Mouse (Mus musculus) forebrain, embryonic 11.5 days (tissue): ENCODE data around the gene Sfrp2. TPM values are rescaled to one million over a fixed set of nuclear protein-coding genes. Genes with fewer than 3 reads are reported as not detected.

Source experiments
- ATAC-seq: fragments of 200-750 bp; cut with Nextera tagmentation; replicated peaks from 2 replicates; pipeline ENCODE4 v1.8.0; 2017; ENCODE audit warnings: moderate TSS enrichment; ENCODE audit not compliant: low FRiP score
- DNase-seq: peaks from one replicate; pipeline ENCODE4 v3.0.0-alpha.2; 2017; ENCODE audit warnings: low spot score
- H3K27ac ChIP-seq: fragments of 300-500 bp; sonication (generic); 2 replicates; pipeline ENCODE4 v1.5.1; 2014; ENCODE audit warnings: low read depth, low read length
- H3K27me3 ChIP-seq: fragments of 300-500 bp; sonication (generic); 2 replicates; pipeline ENCODE4 v1.6.1; 2014; ENCODE audit warnings: mild to moderate bottlenecking, low read length, mixed read lengths; ENCODE audit not compliant: control insufficient read depth, insufficient read depth
- H3K36me3 ChIP-seq: fragments of 300-500 bp; sonication (generic); 2 replicates; pipeline ENCODE4 v1.6.1; 2014; ENCODE audit warnings: mild to moderate bottlenecking, low read length, moderate library complexity, mixed read lengths; ENCODE audit not compliant: control insufficient read depth, insufficient read depth
- H3K4me1 ChIP-seq: fragments of 300-500 bp; sonication (generic); replicated peaks from 2 replicates; pipeline ENCODE4 v1.6.1; 2014; ENCODE audit warnings: low read length, mixed read lengths; ENCODE audit not compliant: control insufficient read depth, insufficient read depth
- H3K4me2 ChIP-seq: fragments of 300-500 bp; sonication (generic); 2 replicates; pipeline ENCODE4 v1.6.1; 2014; ENCODE audit warnings: low read depth, mild to moderate bottlenecking, low read length, moderate library complexity, mixed read lengths; ENCODE audit not compliant: severe bottlenecking
- H3K4me3 ChIP-seq: fragments of 300-500 bp; sonication (generic); 2 replicates; pipeline ENCODE4 v1.5.1; 2014; ENCODE audit warnings: low read depth, low read length
- H3K9ac ChIP-seq: fragments of 300-500 bp; sonication (generic); 2 replicates; pipeline ENCODE4 v1.6.1; 2014; ENCODE audit warnings: low read length
- H3K9me3 ChIP-seq: fragments of 300-500 bp; sonication (generic); 2 replicates; pipeline ENCODE4 v1.6.1; 2016; ENCODE audit warnings: low read length, mixed read lengths; ENCODE audit not compliant: control insufficient read depth
- WGBS: fragments of 180-500 bp; shearing (Covaris S2); extraction: QIAGEN DNeasy Blood & Tissue Kit; methylation state at CpG from one replicate; pipeline ENCODE4 v1.1.7; 2014; 5-methylcytosine and 5-hydroxymethylcytosine counted together
- polyA plus RNA-seq: library from polyadenylated mRNA; unstranded; fragments of >200 nt; fragmentation: Nextera tagmentation; extraction: Ambion mirVana; gene quantifications from 2 replicates; pipeline ENCODE4 v1.2.1, GENCODE M21; 2014

Sfrp2 gene
- polyA plus RNA-seq, 1 experiment from 2014 or later = 107 TPM

DNA sequence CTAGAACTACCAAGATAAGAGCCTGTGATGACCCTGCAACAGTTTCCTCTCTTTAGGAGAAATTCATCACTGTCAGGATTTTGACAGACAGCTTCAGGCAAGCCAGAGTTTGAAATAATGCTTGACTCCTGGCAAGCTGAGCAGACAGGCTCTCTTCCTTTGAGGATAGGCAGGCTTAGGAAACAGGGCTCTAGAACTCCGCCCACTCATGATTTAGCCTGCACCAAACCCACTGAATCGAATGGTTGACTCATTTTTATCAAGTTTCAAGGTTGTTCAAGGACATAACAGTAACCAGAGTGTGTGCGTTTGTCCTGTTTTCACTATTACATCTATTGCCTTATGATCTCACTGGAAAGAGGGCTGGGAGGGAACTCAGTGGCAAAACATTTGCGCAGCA lies 18.8 kb upstream of the Sfrp2 start:
- Histone ChIP-seq H3K9me3 (no peaks in the 10 kb centered on the region), H3K4me2 (no peak overlapping the region), H3K27ac (no peak overlapping the region), H3K27me3 (no peaks in the 10 kb centered on the region), H3K9ac (no peak overlapping the region), H3K4me1 (no peaks in the 10 kb centered on the region), H3K36me3 (no peaks in the 10 kb centered on the region), H3K4me3 (no peak overlapping the region)
- ATAC-seq (no peak), DNase-seq (no peak)
- WGBS = 90% methylated on average over 4 of the region's 4 CpGs

DNA sequence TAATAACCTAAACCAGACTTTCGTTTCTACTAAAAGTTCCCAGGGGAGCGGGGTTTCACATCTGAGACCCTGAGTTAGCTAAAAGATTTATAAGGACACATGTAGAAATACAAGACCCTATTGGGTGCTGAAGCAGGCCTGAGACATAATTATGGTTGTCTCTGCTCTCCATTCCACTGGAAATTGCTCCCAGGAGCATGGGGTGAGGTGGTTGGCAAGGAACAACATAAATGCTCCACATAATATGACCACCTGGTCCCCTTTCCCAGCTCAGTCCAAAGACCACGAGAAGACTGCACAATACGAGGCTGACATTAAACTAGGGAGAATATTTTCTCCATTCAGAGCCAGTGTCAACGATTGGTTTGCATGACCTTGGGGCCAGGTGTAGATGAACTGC lies 18.2 kb upstream of the Sfrp2 start:
- DNase-seq (no peak), ATAC-seq (no peak)
- no peak overlapping the region for H3K4me2 ChIP-seq
- H3K9me3 ChIP-seq = no peaks in the 10 kb centered on the region
- H3K27ac ChIP-seq = no peak overlapping the region
- 84% methylated on average over 5 of the region's 5 CpGs for WGBS
- H3K4me3 ChIP-seq = no peak overlapping the region
- H3K36me3 ChIP-seq = no peaks in the 10 kb centered on the region
- H3K4me1 ChIP-seq = no peaks in the 10 kb centered on the region
- H3K9ac ChIP-seq = no peak overlapping the region
- H3K27me3 ChIP-seq = no peaks in the 10 kb centered on the region

DNA sequence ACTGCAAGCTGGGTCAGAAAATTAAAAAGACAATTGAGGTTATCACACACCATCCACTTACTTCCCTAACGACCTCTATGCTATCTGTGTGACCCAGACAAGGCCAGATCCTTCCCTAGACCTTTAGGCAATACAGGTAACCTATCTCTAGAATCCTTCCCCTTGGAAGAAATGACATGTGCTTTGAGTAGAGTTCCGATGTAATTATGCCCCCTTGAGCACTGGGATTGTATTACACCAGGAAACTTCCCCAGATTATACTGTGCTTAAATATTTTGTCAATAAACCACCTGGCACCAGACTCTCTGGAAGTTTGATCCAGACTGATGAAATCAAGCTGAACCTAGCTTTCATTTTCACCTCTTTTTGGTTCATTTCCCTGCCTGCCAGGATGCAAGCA lies 14.5 kb upstream of the Sfrp2 start:
- no peak overlapping the region for H3K27ac ChIP-seq
- 45% methylated on average over 2 of the region's 2 CpGs for WGBS
- no peak overlapping the region for H3K9ac ChIP-seq
- H3K36me3 ChIP-seq = no peaks in the 10 kb centered on the region
- ATAC-seq (no peak), DNase-seq (no peak)
- no peaks in the 10 kb centered on the region for H3K27me3 ChIP-seq
- no peaks in the 10 kb centered on the region for H3K4me1 ChIP-seq
- no peak overlapping the region for H3K4me3 ChIP-seq
- no peak overlapping the region for H3K4me2 ChIP-seq
- no peaks in the 10 kb centered on the region for H3K9me3 ChIP-seq

DNA sequence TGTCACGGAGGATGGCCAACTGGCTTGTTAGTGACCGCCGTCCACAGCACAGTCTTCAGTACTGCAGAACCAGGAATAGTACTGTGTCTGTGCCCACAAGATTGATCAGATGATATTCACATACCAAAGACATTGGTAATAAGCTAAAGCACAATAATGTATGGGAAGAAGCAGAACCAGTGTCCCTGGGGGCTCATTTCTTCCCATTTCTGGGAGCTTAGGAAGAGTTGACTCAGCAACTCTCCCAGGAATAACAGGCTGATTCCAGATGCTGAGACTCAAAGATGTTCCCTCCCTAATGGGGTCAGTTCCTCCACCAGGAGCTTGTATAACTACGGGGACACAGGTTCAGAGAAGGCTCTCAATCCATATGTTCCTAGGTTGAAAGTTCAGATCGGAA lies 13.9 kb upstream of the Sfrp2 start:
- no peak overlapping the region for H3K9ac ChIP-seq
- no peaks in the 10 kb centered on the region for H3K9me3 ChIP-seq
- H3K27ac ChIP-seq = no peak overlapping the region
- ATAC-seq (no peak), DNase-seq (no peak)
- no peaks in the 10 kb centered on the region for H3K4me1 ChIP-seq
- no peak overlapping the region for H3K4me2 ChIP-seq
- H3K36me3 ChIP-seq = no peaks in the 10 kb centered on the region
- 96% methylated on average over 5 of the region's 5 CpGs for WGBS
- no peaks in the 10 kb centered on the region for H3K27me3 ChIP-seq
- H3K4me3 ChIP-seq = no peak overlapping the region

DNA sequence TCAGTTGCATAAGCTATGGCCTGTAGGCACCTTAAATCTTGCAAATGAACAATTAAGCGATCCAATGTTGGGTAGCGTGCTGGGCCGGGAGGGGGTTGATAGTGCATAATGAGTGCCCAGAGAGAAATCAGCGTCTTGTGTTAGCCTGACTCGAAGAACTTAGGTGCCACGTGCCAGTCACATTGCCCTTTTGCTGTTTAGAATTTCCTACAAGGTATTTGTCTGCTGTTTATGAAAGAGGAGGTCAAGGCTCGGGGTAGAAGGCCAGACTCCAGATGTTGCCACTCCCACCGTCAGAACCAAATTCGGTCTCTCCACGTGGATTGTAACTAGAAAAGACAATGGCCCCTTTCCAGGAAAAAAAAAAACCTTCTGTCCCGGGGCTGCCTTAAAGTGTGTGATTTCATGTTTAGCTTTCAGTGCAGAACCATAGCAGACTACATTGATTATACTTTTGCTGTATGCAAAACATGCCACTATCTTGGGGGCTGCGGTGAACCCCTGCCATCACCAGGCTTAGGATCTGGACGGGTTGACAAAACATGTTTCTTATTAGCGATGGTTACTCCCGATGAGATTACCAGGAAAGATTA lies 11.0 kb upstream of the Sfrp2 start:
- no peak overlapping the region for H3K4me2 ChIP-seq
- H3K27me3 ChIP-seq = no peaks in the 10 kb centered on the region
- H3K27ac ChIP-seq = no peak overlapping the region
- H3K9me3 ChIP-seq = no peaks in the 10 kb centered on the region
- no peaks in the 10 kb centered on the region for H3K36me3 ChIP-seq
- WGBS = 82% methylated on average over 15 of the region's 15 CpGs
- ATAC-seq = no peak
- no peak overlapping the region for H3K4me3 ChIP-seq
- no peak overlapping the region for H3K9ac ChIP-seq
- no peak for DNase-seq
- no peaks in the 10 kb centered on the region for H3K4me1 ChIP-seq

DNA sequence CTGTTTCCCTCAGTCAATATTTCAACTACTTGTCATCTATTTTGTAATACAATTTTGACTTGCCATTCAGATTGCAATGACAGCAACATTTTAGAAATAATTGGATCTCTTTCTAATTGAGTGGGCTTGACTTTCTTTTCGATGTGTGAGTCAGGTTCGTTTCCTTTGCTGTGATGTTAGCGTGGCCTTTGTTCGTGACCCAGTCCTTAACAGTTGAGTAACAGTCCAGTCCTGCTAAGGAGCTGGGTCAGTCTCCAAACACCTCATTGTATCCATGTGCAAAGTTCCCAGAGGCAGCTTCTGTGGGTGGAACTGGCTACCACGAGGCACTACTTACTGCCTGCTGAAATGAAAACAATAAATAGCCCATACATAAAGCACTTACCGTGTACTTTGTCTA lies 10.5 kb upstream of the Sfrp2 start:
- WGBS = 70% methylated on average over 6 of the region's 6 CpGs
- H3K4me1 ChIP-seq = no peaks in the 10 kb centered on the region
- no peak overlapping the region for H3K4me3 ChIP-seq
- no peaks in the 10 kb centered on the region for H3K27me3 ChIP-seq
- DNase-seq = no peak
- H3K27ac ChIP-seq = no peak overlapping the region
- no peaks in the 10 kb centered on the region for H3K36me3 ChIP-seq
- H3K9ac ChIP-seq = no peak overlapping the region
- H3K9me3 ChIP-seq = no peaks in the 10 kb centered on the region
- ATAC-seq = no peak
- H3K4me2 ChIP-seq = no peak overlapping the region

DNA sequence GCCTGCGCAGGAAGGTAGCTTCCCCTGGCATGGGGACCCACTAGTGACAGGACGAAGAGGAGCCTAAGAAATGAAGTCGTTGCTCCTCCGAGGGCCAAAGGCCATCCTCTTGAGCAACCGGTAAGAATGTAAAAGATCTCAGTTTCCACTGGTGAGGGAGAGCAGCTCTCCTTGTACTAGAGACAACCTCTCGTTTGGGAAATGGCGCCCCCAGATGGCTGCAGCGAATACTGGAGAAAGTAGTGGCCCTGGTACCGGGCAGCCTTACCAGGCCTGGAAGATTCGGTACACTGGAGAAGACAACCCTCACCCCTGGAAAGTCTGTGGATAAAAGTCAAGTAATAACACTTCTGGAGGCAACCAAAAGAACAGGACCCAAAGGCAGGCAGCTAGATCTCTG lies 3.8 kb upstream of the Sfrp2 start:
- no peak for ATAC-seq
- peaks cover 3% of the 10 kb centered on the region for H3K27me3 ChIP-seq
- H3K36me3 ChIP-seq = no peaks in the 10 kb centered on the region
- 79% methylated on average over 10 of the region's 10 CpGs for WGBS
- H3K4me3 ChIP-seq = no peak overlapping the region
- no peak overlapping the region for H3K27ac ChIP-seq
- peaks cover 16% of the 10 kb centered on the region; the same call in 1 of the 2 replicates for H3K4me1 ChIP-seq
- no peak overlapping the region for H3K4me2 ChIP-seq
- no peaks in the 10 kb centered on the region for H3K9me3 ChIP-seq
- DNase-seq = no peak
- H3K9ac ChIP-seq = no peak overlapping the region

DNA sequence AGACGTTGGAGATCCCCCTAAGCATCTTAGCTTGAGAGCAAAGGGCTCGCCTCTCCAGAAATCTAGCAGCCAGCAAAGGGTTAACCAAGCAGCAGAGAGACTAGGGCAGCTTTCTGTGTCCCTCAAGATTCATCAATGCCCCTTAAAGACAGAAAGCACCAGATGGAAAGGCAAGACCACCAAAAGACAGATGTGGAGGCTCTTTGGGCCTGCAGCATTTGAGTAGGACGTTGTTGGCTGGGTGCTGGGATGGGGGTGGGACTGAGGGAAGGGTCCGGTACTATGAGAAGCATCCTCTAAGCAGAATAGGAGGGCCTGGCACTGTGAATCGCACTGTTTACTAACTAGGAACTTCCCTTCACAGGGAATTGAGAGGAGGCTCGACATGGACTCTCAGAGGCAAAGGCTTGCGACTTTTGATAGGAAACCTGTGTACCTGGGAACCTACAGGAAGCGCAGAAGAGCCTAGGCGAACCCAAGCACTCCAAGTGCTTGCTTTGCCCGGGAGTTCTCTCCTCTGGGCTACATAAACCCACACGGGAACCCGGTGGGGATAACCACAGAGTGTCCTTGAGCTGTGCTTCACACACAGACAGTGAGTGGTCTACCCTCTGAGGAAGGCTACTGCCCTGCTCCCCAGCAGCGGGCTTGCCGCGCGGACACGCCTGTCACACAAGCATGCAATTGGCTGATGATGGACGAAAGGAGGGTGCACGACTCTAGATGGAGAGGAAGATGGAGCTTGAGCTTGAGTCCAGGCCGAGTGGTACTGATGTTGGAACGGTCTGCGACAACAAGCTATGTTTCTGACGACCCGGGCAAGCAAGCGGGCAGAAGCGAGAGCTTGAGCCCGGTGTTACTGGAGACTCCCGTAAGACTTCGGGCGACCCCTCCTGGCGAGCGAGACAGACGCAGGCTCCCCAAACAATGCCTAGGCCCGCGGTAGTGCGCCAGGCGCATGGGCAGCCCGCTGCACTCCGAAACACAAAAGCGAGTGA lies 2.3 kb upstream of the Sfrp2 start:
- ATAC-seq (peak; percentile 78), DNase-seq (peak; percentile 94)
- Histone ChIP-seq H3K4me2 (peak overlapping the region; percentile 82), H3K9me3 (no peaks in the 10 kb centered on the region), H3K27ac (no peak overlapping the region), H3K9ac (peak overlapping the region; percentile 63), H3K27me3 (peaks cover 3% of the 10 kb centered on the region), H3K36me3 (no peaks in the 10 kb centered on the region), H3K4me3 (peak overlapping the region; percentile 34), H3K4me1 (peaks cover 18% of the 10 kb centered on the region; the same call in 1 of the 2 replicates)
- WGBS = 7% methylated on average over 40 of the region's 40 CpGs
